Mouse (Mus musculus) testis, adult 2 months (tissue): Measurements from ENCODE around the gene Exoc3l2.

Source experiments
- CTCF ChIP-seq: fragments of 200-500 bp; IDR thresholded peaks from 2 replicates; pipeline ENCODE4 v1.5.1; 2012; ENCODE audit warnings: low read depth, mild to moderate bottlenecking, inconsistent platforms, low read length, moderate library complexity; ENCODE audit not compliant: control insufficient read depth, insufficient read depth, insufficient replicate concordance
- POLR2A ChIP-seq: fragments of 200-500 bp; IDR thresholded peaks from 2 replicates; pipeline ENCODE4 v1.6.1; 2012; ENCODE audit warnings: low read depth, mild to moderate bottlenecking, inconsistent platforms, low read length, moderate library complexity; ENCODE audit not compliant: control insufficient read depth

DNA sequence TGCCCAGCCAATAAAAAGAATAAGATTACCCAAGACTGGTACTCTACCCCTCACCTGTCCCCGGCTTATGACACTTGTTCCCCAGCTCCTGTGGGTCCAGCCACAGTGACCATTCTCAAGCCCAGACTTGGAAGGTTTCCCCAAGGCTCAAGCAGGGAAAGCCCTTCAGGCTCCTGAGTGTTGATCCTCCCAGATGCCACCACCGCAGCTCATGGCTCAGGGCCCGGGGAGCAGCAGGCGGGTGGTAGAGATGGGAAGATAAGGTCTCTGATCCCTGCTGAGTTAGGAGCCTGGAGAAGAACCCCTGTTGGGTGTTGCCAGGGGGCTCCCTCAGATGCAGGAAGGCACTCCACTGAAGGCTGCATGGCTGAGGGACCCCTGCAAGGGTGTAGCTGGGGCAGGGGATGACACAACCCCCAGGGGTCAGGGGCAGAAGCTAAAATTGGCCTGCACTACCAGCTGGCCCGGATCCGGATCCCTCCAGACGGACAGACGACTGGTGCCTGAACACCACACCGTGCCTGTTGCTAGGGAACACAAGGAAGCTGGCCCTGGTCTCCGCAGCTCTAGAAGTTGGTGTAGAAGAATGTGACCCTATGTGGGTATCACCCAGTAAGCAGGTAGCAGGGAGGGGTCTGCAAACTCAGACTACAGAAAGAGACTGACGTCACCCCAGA is 7.2 kb upstream of the Exoc3l2 start:
- TF ChIP-seq CTCF, result no peak
- TF ChIP-seq POLR2A, result no peak
